Mouse (Mus musculus) lung, postnatal 0 days (tissue): Measurements from ENCODE around the gene Olfr433.

Experiments used
- CTCF ChIP-seq: IDR thresholded peaks from 2 replicates; pipeline ENCODE4 v1.5.1; 2016; ENCODE audit warnings: antibody characterized with exemption, mild to moderate bottlenecking
- EP300 ChIP-seq: IDR thresholded peaks from 2 replicates; pipeline ENCODE4 v1.6.1; 2016; ENCODE audit warnings: antibody characterized with exemption, mild to moderate bottlenecking, control low read depth

GRCm38 (mm10) chr1:174038480-174038879, 2.0 kb upstream of the Olfr433 start:
- TF ChIP-seq CTCF = no peak
- TF ChIP-seq EP300 = no peak
